Mouse (Mus musculus) testis, postnatal 14 days (tissue): Measurements from ENCODE around the gene Mymx.
A peak's percentile ranks its signal among the peaks of the same experiment; 100 is the strongest.

Experiments
- DNase-seq: peaks from one replicate; pipeline ENCODE4 v3.0.0; 2021; ENCODE audit warnings: low spot score

Mymx gene

GRCm38 (mm10) chr17:45610144-45610866, 8.4 kb upstream of the Mymx start:
- no peak for DNase-seq

DNA sequence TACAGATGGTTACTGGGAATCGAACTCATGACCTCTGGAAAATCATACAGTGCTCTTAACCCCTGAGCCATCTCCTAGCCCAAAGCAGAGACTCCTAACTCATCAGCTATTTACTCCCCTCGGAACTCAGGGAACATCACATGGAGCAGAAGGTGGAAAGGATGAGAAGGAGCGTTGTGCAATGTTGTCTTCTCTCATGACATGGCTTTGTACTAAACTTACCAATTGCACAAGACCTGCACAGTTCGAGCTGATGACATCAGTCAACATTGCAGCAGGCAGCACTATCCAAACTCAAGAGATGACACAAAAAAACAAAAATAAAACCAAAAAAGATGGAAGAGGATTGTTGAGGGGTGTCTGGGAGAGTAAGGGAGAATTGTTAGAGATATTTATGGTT, 6.5 kb upstream of the Mymx start:
- no peak for DNase-seq

GRCm38 (mm10) chr17:45606992-45607879, 5.3 kb upstream of the Mymx start:
- DNase-seq = no peak

GRCm38 (mm10) chr17:45602984-45603383, 1.1 kb upstream of the Mymx start:
- no peak for DNase-seq

DNA sequence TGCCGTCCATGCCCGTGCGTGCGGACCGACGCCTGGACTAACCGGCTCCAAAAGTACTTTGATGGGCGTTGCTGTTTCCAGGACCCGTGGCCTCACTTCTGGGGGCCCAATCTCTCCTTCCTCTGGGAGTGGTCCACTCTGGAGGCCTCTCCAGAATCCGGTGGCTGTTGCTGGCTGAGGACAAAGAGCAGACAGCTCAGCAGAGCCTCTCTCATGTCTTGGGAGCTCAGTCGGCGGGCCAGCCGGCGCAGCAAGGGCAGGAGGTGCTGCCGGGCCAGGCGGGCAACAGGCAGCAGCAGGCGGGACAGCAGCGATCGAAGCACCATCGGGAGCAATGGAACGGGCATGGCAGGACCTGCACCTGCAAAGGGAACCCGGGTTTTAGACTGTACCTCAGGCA, 577 bp downstream of the Mymx start:
- no peak for DNase-seq

DNA sequence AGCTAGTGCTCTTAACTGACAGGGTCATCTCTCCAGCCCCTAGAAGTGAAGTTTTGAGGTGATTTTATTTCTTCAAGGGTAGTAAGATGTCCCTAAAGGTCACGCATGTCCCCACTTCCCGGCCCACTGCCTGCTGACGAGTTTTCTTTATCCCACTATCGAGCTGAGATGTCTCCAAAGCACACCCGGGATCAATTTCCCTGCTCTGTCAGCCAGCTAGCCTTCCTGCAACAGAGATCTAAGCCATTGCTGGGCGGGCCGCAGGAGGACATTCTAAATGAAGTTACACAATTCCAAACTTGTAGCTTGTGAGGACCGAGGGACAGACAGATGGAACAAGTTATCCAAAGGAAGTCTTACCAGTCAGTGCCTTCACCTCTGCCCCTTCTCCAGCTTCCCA, 1.6 kb downstream of the Mymx start:
- no peak for DNase-seq

DNA sequence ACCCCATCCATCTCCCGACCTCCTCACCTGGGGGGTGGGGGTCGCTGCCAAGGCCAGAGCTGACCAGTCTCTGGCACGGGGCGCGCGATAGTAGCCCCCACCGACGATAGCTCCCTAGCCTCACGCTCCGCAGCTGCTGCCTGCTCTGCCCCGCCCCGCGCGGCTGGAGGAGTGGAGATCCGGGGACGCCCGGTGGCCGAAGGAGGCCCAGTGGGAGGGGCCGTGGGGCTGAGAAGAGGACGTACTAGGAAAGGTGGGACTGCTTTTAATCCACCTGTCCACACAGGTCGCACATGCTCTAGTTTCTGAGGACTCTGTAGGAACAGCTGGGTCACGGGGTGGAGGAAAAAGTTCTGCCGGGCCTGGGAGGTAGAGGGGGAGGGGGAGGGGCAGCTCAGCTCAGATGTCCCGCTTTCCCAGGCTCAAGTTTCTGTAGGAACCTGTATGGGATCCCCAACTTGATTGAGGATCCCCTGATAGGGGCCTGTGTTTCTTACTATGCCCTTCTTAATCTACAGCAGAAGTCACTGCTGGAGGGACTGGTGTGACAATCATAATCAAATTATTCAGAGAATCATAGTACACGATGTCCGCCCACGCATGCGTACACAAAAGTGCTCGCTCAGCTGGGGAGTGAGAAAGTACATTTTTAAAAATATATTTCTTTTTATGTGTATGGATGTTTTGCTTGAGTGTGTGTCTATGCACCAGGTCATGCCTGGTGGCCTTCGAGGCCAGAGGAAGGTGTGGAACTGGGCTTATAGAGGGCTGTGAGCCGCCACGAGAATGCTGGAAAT, 2.3 kb downstream of the Mymx start, which contains the start of gene Slc29a1:
Gene Slc29a1 (minus strand): TSS at position 161 of the 797 bp plus-strand sequence.
- peak; percentile 75 for DNase-seq

GRCm38 (mm10) chr17:45598891-45599290, 3.0 kb downstream of the Mymx start:
- no peak for DNase-seq

DNA sequence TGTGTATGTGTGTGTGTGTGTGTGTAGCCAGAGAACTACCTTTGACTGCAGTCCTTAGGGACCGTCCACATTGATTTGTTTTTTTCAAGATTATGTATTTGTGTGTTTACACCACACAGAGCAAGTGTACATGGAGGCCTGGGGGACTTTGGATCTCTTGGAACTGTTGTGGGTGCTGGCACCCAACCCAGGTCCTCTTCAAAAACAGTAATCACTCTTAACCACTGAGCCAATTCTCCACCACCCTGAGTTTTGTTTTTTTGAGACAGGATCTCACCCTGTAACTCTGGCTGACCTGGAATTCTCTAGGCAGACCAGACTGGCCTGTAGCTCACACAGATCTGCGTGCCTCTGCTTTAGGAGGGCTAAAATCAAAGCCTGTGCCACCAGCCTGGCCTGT, 3.5 kb downstream of the Mymx start:
- DNase-seq = no peak

DNA sequence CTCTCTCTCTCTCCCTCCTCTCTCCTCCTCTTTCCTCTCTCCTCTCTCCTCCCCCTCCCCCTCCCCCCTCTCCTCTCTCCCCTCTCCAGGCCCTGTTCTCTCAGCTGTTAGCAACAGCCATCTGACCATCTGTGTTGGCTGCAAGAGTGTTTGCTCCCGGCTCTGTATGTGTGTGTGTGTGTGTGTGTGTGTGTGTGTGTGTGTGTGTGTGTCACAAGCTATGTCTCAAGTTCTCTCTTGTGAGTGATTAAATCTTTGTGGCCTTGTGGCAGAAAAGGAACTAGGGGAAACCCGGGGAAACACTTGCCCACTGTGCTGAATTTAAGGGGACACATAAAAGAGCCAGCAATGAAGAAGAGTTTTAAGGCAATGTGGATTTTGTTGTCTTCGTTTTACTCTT, 4.1 kb downstream of the Mymx start:
- DNase-seq = no peak

DNA sequence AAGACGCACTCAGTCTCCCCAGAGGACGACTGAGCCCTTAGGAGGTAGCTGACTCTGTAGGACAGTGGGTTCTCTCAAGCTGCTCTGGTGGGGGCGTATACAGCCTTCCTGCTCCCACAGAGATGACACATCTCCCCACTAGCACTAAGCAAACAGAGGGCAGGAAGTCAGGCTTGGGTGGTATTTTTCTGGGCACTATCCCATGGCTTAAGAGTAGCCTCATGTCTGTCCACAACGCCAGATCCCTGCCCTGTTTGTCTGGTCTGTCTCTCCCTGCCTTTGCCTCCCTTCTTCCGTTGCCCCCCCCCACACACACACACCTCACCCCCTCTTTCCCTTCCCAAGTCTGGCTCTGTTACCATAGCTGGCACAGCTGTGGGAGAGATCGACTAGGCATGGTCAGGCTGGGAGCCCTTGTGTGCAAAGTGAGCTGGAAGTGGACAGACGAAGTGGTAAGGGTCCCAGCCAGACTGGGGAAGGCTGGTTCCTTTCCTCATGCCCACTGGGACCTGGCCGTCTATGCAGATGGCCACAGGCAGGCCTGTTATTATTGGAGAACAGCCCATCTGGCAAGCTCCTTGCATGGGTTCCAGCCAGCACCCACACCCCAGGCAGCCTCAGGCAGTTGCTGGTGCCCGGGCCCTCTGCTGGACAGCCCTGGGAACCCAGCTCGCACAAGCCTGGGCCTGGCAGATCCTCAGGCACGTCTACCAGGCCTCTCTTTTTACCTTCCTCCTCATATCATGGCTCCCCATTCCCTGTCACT, 5.1 kb downstream of the Mymx start:
- DNase-seq = peak; percentile 70

DNA sequence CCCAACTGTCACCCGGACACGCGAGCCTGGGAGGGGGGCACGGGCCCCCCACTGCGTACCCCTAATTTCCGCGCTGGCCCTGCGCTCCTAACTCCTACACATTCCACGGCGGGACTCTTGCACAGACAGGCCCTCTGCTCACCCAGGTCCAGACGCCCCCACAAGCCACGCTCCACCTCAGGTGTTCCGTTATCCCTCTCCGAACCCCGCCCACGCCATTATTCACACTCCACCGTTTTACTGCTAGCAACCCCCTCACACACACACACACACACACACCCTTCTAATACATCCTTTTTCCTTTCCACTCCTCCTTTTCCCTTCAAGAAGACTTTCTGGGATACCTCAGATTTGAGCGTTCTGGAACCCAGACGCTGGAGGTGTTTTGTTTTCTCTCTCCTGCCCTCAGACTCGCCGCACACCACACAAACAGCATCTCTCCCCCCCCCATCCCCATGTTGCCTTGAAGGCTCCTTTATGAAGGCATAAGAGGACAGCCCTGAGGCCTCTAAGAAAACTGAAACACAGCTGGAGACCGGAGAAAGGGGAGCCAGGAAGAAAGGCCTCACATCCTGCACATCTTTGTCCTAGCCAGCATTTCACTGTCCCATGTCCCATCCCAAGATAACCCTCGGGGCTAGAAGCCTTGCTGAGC, 6.0 kb downstream of the Mymx start:
- no peak for DNase-seq

DNA sequence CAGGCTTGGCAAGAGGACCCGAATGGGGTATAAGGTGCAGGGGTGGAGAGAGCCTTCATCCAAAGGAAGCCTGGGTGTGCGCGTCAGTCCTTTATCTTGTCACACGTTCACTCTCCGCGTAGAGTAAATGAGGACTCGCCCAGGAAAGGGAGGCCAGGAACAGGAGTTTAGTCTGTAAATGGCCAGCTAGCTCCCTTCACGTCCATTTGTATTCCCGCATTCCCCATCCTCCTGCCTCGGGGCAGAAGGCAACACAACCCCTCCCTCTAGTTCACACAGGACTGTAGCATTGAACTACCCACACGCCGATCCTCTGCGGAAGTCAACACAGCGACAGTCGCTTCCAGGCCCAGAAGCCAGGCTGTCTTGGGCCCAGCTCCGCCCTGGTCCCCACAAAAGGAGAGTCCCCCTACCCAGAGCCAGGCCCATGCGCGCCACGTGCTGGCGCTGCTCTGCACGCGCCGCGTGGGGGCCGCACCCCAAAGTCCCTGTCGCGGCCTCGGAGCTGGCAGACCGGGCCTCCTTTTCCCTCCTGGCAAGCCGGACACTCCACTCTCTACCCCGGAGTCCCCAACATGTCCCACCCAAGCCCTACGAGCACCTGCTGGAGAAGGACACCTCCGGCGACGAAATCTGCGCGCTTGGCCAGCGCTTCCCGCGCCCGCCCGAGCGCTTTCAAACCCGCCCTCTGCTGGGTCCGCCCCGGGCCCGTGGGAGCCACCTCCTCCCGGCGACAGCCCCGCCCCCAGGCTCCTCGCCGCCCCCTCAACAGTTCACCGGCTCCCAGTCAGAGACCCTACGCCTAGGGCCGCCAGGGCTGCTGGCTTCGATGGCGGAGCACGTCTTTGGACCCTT, 6.8 kb downstream of the Mymx start:
- peak; percentile 83 for DNase-seq

- no peak for DNase-seq
Observed at GRCm38 (mm10) chr17:45594195-45594594, 7.7 kb downstream of the Mymx start.

GRCm38 (mm10) chr17:45593479-45593878, 8.4 kb downstream of the Mymx start:
- DNase-seq = no peak

DNA sequence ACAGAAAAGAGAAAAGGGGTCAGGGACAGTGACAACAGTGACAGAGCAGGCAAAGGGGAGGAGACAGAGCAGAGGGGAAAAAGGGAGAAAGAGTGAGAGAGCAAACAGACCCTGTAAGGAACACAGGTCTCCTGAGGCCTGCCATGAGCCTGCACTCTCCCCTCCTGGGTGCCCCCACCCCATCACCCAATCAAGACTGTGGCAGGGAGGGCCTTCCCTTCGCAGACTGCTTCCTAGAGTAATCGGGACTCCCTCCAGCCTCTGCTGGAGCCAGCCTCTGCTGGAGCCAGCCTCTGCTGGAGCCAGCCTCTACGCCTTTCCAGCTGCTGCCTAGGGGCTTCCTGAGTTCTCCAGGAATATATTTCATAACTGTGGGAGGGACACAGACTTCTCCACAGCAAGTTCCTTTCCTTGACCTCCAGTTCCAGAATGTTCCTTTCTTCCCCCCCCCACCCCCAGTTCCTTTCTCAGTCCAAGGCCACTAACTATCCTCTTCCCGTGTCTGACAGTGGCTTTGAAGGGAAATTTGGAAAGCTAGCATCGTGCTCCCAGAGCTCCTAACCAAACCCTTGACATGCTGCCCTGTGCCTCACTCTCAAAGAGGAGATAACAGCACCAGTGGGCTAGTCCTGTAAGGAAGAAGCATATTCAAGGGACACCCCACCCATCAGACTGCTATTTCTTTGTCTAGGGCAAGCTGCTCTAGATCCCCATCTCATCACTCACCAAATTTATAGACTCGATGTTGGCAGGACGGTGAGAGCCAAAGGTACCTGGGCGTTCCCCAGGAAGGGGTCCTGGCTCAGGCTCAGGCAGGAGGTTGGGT, 9.1 kb downstream of the Mymx start:
- DNase-seq = peak; percentile 71

DNA sequence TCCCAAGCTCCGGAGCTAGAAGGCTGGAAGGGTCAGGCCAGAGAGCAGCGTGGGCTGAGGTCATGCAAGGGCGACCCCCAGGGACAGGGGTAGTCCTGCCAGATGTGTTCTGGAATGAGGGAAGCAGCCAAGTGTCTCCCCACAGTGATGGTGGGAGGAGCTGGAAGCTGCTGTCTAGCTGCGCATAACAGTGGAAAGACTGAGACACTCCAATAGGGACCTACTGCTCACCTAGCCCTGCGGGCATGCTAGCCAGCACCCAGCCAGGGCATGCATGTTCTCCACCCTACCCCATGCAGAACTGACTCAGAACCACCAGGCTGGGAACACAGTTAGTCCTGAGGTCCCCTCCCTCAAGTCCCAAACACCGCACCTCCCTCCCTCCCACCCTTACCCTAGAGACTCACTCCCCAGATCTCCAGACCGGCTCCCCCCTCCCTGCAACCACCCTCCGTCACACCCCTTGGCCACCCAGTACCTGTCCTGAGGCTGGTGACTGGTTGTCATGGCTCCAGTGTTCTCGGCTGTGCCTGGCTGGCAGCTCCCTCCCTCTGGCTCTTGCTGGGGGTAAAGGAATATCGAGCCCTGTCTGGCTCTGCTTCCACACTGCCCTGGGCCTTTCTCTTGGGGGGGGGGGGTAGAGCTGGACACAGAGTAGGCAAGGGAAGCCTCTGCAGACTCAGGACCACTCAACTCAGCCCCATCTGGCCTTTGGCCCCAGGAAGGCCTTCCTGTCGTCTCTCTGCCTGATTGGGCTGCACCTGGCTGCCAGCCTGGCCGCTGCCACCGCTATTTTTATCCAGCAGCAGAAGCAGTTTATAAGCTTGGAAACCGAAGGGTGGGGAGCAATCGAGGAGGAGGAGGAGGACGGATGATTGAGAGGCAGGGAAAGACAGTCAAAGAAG, 9.9 kb downstream of the Mymx start:
- no peak for DNase-seq

GRCm38 (mm10) chr17:45590410-45590809, 11.5 kb downstream of the Mymx start:
- no peak for DNase-seq
